ENCODE assay signal across 9 mouse cellular contexts in genomic region chr17:56509707-56510472, GRCm38 (mm10). TPM values are rescaled to one million over a fixed set of nuclear protein-coding genes. Genes with fewer than 3 reads are reported as not detected.
DNase-seq lines count a peak whose midpoint lies in the region; ATAC-seq and TF ChIP-seq lines count a peak whose summit lies in the region.
"Had no signal": no experiment of that assay in that cellular context is flagged by ENCODE, and none has a peak within 500 bp of the region (broad histone marks: within the 10 kb centered on the region; RNA-seq: fewer than 3 reads in every experiment).

No protein-coding gene starts in this region.

- H3K4me3 ChIP-seq in lung, embryonic 14.5 days (ENCODE audit: low read depth, low read length): peak overlapping the region; percentile 9; the same call in 1 of the 2 replicates
- no peak overlapping the region for H3K4me3 ChIP-seq in hindbrain, embryonic 15.5 days
- H3K4me3 ChIP-seq in midbrain, embryonic 10.5 days: peak overlapping the region; percentile 35

- H3K9me3 ChIP-seq in lung, embryonic 14.5 days (ENCODE audit: low read depth, low read length): no peaks in the 10 kb centered on the region
- H3K9me3 ChIP-seq in hindbrain, embryonic 15.5 days: no peaks in the 10 kb centered on the region
- peaks cover 13% of the 10 kb centered on the region for H3K9me3 ChIP-seq in midbrain, embryonic 10.5 days (replicated peaks)

- ATAC-seq in lung, embryonic 14.5 days (ENCODE audit: insufficient read depth): no peak
- ATAC-seq in hindbrain, embryonic 15.5 days (ENCODE audit: low FRiP score, low read depth): peak; percentile 24; the same call in 1 of the 2 replicates

- no peaks in the 10 kb centered on the region for H3K36me3 ChIP-seq in lung, embryonic 14.5 days (ENCODE audit: insufficient read depth)
- no peaks in the 10 kb centered on the region for H3K36me3 ChIP-seq in hindbrain, embryonic 15.5 days
- no peaks in the 10 kb centered on the region for H3K36me3 ChIP-seq in midbrain, embryonic 10.5 days

- no peak for TF ChIP-seq CTCF in lung, embryonic 14.5 days (IDR thresholded peaks at IDR 0.05; ENCODE audit: low read depth)

- H3K9ac ChIP-seq in lung, embryonic 14.5 days: no peak overlapping the region
- H3K9ac ChIP-seq in hindbrain, embryonic 15.5 days: no peak overlapping the region

- no peak overlapping the region for H3K27ac ChIP-seq in lung, embryonic 14.5 days (ENCODE audit: low read depth)
- H3K27ac ChIP-seq in hindbrain, embryonic 15.5 days (replicated peaks): peak overlapping the region; percentile 48
- H3K27ac ChIP-seq in midbrain, embryonic 10.5 days (replicated peaks): peak overlapping the region; percentile 60

- peak; percentile 47 for DNase-seq in lung, embryonic 14.5 days
- no peak for DNase-seq in lung, postnatal 36 days
- DNase-seq in cerebellum, postnatal 10 days: peak; percentile 95 to 96
- DNase-seq in midbrain, embryonic 10.5 days (ENCODE audit: low spot score): peak; percentile 77
- DNase-seq in adrenal gland, postnatal 36 days: no peak
- DNase-seq in adrenal gland, postnatal 4 days (ENCODE audit: low spot score in 2 of 2): no peak
- no peak for DNase-seq in thymus, postnatal 25 days

- H3K27me3 ChIP-seq in lung, embryonic 14.5 days (ENCODE audit: insufficient read depth, low read length): peaks cover 48% of the 10 kb centered on the region
- H3K27me3 ChIP-seq in hindbrain, embryonic 15.5 days: peaks cover 31% of the 10 kb centered on the region
- H3K27me3 ChIP-seq in midbrain, embryonic 10.5 days (ENCODE audit: low read depth, poor library complexity, severe bottlenecking): peaks cover 78% of the 10 kb centered on the region

- no peaks in the 10 kb centered on the region for H3K4me1 ChIP-seq in lung, embryonic 14.5 days (ENCODE audit: insufficient read depth)
- H3K4me1 ChIP-seq in hindbrain, embryonic 15.5 days (replicated peaks): peaks cover 47% of the 10 kb centered on the region
- H3K4me1 ChIP-seq in midbrain, embryonic 10.5 days: peaks cover 58% of the 10 kb centered on the region

- WGBS in lung, embryonic 14.5 days: 8% methylated on average over 33 of the region's 37 CpGs
- 7% methylated on average over 32 of the region's 37 CpGs for WGBS in hindbrain, embryonic 15.5 days
- 4% methylated on average over 34 of the region's 37 CpGs for WGBS in midbrain, embryonic 10.5 days

- H3K4me2 ChIP-seq in lung, embryonic 14.5 days: peak overlapping the region; percentile 33; the same call in 1 of the 2 replicates
- H3K4me2 ChIP-seq in hindbrain, embryonic 15.5 days: peak overlapping the region; percentile 23

RNA-seq across cellular contexts. Expression of gene Znrf4, which starts 2.3 kb away (rescaled TPM):
- polyA plus RNA-seq in lung, embryonic 14.5 days (2014; fragmentation: Nextera tagmentation; extraction: Ambion mirVana): not detected in 2 replicates
- polyA plus RNA-seq in hindbrain, embryonic 15.5 days (2015; fragmentation: Nextera tagmentation; extraction: Ambion mirVana): 0.17 TPM in 1 of 2 replicates, not detected in the other
- polyA plus RNA-seq in midbrain, embryonic 10.5 days (2016; fragmentation: Nextera tagmentation; extraction: Ambion mirVana): not detected in 2 replicates
- not detected for total RNA-seq in adrenal gland, postnatal 36 days (2021)
- total RNA-seq in adrenal gland, postnatal 4 days (2021): not detected
- polyA plus RNA-seq: large intestine, adult 2 months had no signal

RNA-seq across cellular contexts. Expression of gene Ptprs, which starts 33.6 kb away (rescaled TPM):
- 96.8 and 112 TPM in 2 replicates for polyA plus RNA-seq in lung, embryonic 14.5 days (2014; fragmentation: Nextera tagmentation; extraction: Ambion mirVana)
- 277 and 302 TPM in 2 replicates for polyA plus RNA-seq in hindbrain, embryonic 15.5 days (2015; fragmentation: Nextera tagmentation; extraction: Ambion mirVana)
- 89.7 and 131 TPM in 2 replicates for polyA plus RNA-seq in midbrain, embryonic 10.5 days (2016; fragmentation: Nextera tagmentation; extraction: Ambion mirVana)
- total RNA-seq in adrenal gland, postnatal 36 days (2021): 100 to 1,000 TPM; 157 to 172 TPM
- total RNA-seq in adrenal gland, postnatal 4 days (2021): 100 to 1,000 TPM; 176 to 208 TPM

RNA-seq across cellular contexts. Expression of gene Gm20219, which starts 44.3 kb away (rescaled TPM):
- polyA plus RNA-seq in lung, embryonic 14.5 days (2014; fragmentation: Nextera tagmentation; extraction: Ambion mirVana): 1.4 and 1.6 TPM in 2 replicates
- polyA plus RNA-seq in hindbrain, embryonic 15.5 days (2015; fragmentation: Nextera tagmentation; extraction: Ambion mirVana): 0.46 and 1.3 TPM in 2 replicates
- 0.80 and 0.89 TPM in 2 replicates for polyA plus RNA-seq in midbrain, embryonic 10.5 days (2016; fragmentation: Nextera tagmentation; extraction: Ambion mirVana)
- 1 to 10 TPM in 1 of 2 experiments, under 1 TPM in 1; 0.95 to 1.6 TPM for total RNA-seq in adrenal gland, postnatal 36 days (2021)
- 1 to 10 TPM; 1.4 to 1.9 TPM for total RNA-seq in adrenal gland, postnatal 4 days (2021)

Comparison
In these comparisons a context has a peak if more than half of its experiments do, and no peak if none do; other contexts are left out.
1. DNase-seq: peak in lung, embryonic 14.5 days (single experiment), cerebellum, postnatal 10 days (2 of 2) and midbrain, embryonic 10.5 days (single experiment); none in lung, postnatal 36 days (single experiment), adrenal gland, postnatal 36 days (0 of 2), adrenal gland, postnatal 4 days (0 of 2) and thymus, postnatal 25 days (single experiment).